In genomic region chr3:35225774-35226365, GRCm38 (mm10) we compare ENCODE assay signal across 9 mouse cellular contexts.
DNase-seq lines count a peak whose midpoint lies in the region; ATAC-seq and TF ChIP-seq lines count a peak whose summit lies in the region.
"Had no signal": no experiment of that assay in that cellular context is flagged by ENCODE, and none has a peak within 500 bp of the region (broad histone marks: within the 10 kb centered on the region; RNA-seq: fewer than 3 reads in every experiment).

No protein-coding gene starts in this region.

- TF ChIP-seq EP300 in heart, adult 2 months (IDR thresholded peaks at IDR 0.05; ENCODE audit: insufficient read depth, low read depth, low read length) = no peak

- TF ChIP-seq POLR2A in heart, adult 2 months (IDR thresholded peaks at IDR 0.05; ENCODE audit: insufficient read depth, low read depth, low read length) = no peak
- no peak for TF ChIP-seq POLR2A in limb, embryonic 14.5 days (IDR thresholded peaks at IDR 0.05; ENCODE audit: borderline replicate concordance, extremely low read depth, insufficient read depth, insufficient read length)

- no peaks in the 10 kb centered on the region for H3K9me3 ChIP-seq in heart, embryonic 14.5 days (ENCODE audit: control insufficient read depth, low read length)
- no peaks in the 10 kb centered on the region for H3K9me3 ChIP-seq in midbrain, embryonic 14.5 days (ENCODE audit: control insufficient read depth, low read length)
- 0 out of 2 replicates have a peak, but pooled peaks cover 3% of the 10 kb centered on the region for H3K9me3 ChIP-seq in midbrain, embryonic 10.5 days (replicated peaks)
- no peaks in the 10 kb centered on the region for H3K9me3 ChIP-seq in limb, embryonic 14.5 days (ENCODE audit: control insufficient read depth, low read length)

- H3K36me3 ChIP-seq in heart, embryonic 14.5 days (ENCODE audit: control insufficient read depth, insufficient read depth, low read length) = no peaks in the 10 kb centered on the region
- H3K36me3 ChIP-seq in heart, adult 2 months (ENCODE audit: control insufficient read depth, insufficient read depth, low read length) = no peaks in the 10 kb centered on the region
- H3K36me3 ChIP-seq in midbrain, embryonic 14.5 days (ENCODE audit: control insufficient read depth, insufficient read depth, low read length) = no peaks in the 10 kb centered on the region
- H3K36me3 ChIP-seq in midbrain, embryonic 10.5 days = no peaks in the 10 kb centered on the region
- H3K36me3 ChIP-seq in limb, embryonic 14.5 days (ENCODE audit: control insufficient read depth, insufficient read depth, low read length) = no peaks in the 10 kb centered on the region

- ATAC-seq in heart, embryonic 14.5 days (ENCODE audit: insufficient number of reproducible peaks, insufficient read depth, low FRiP score, low read depth) = no peak
- no peak for ATAC-seq in midbrain, embryonic 14.5 days (ENCODE audit: low FRiP score, low TSS enrichment)
- ATAC-seq in limb, embryonic 14.5 days (ENCODE audit: low FRiP score, low read depth) = 0 out of 2 replicates have a peak, but pooled peaks have one; percentile 18

- no peak overlapping the region for H3K4me3 ChIP-seq in heart, embryonic 14.5 days (ENCODE audit: control insufficient read depth in 1 of 2, insufficient read depth in 1 of 2, low read depth in 1 of 2, low read length in 2 of 2)
- no peak overlapping the region for H3K4me3 ChIP-seq in heart, adult 2 months
- no peak overlapping the region for H3K4me3 ChIP-seq in midbrain, embryonic 14.5 days (replicated peaks; ENCODE audit: low read depth, low read length)
- H3K4me3 ChIP-seq in midbrain, embryonic 10.5 days = no peak overlapping the region
- no peak overlapping the region for H3K4me3 ChIP-seq in limb, embryonic 14.5 days (replicated peaks; ENCODE audit: low read length)

- H3K9ac ChIP-seq in heart, embryonic 14.5 days (ENCODE audit: low read length) = no peak overlapping the region
- H3K9ac ChIP-seq in heart, adult 2 months (ENCODE audit: low read depth, low read length) = no peak overlapping the region
- no peak overlapping the region for H3K9ac ChIP-seq in midbrain, embryonic 14.5 days (replicated peaks; ENCODE audit: low read length)
- H3K9ac ChIP-seq in limb, embryonic 14.5 days (ENCODE audit: low read depth, low read length, severe bottlenecking) = no peak overlapping the region

- H3K79me2 ChIP-seq in heart, adult 2 months (replicated peaks; ENCODE audit: control insufficient read depth, insufficient read depth, low read length) = no peaks in the 10 kb centered on the region

- DNase-seq in heart, adult 2 months = no peak
- no peak for DNase-seq in midbrain, embryonic 14.5 days
- DNase-seq in midbrain, embryonic 10.5 days (ENCODE audit: low spot score) = no peak
- DNase-seq in limb, embryonic 14.5 days (ENCODE audit: low spot score) = no peak
- no peak for DNase-seq in thymus, postnatal 36 days
- DNase-seq in urinary bladder, postnatal 25 days (ENCODE audit: low spot score) = no peak
- no peak for DNase-seq in right cerebral cortex, adult 2 months (ENCODE audit: low spot score in 2 of 2)
- DNase-seq: lung, adult 2 months had no signal

- H3K27ac ChIP-seq in heart, embryonic 14.5 days (replicated peaks in 1 of 2; ENCODE audit: control insufficient read depth in 1 of 2, insufficient read depth in 1 of 2, low read depth in 2 of 2, low read length in 2 of 2) = no peak overlapping the region
- H3K27ac ChIP-seq in heart, adult 2 months = no peak overlapping the region
- no peak overlapping the region for H3K27ac ChIP-seq in midbrain, embryonic 14.5 days (replicated peaks; ENCODE audit: low read depth, low read length)
- no peak overlapping the region for H3K27ac ChIP-seq in midbrain, embryonic 10.5 days (replicated peaks)
- no peak overlapping the region for H3K27ac ChIP-seq in limb, embryonic 14.5 days (replicated peaks; ENCODE audit: low read depth, low read length)

- 70% methylated on average over 3 of the region's 3 CpGs for WGBS in heart, embryonic 14.5 days
- 56% methylated on average over 3 of the region's 3 CpGs for WGBS in heart, adult 2 months
- 64% methylated on average over 3 of the region's 3 CpGs for WGBS in midbrain, embryonic 14.5 days
- WGBS in midbrain, embryonic 10.5 days = 83% methylated on average over 3 of the region's 3 CpGs
- WGBS in limb, embryonic 14.5 days = 33% methylated on average over 3 of the region's 3 CpGs

- intact Hi-C loops in heart, adult 2 months (cut with DNase I) = no loop called here

- no peak for TF ChIP-seq CTCF in heart, adult 2 months (IDR thresholded peaks at IDR 0.05)

- H3K27me3 ChIP-seq in heart, embryonic 14.5 days (ENCODE audit: control insufficient read depth, insufficient read depth, low read length) = no peaks in the 10 kb centered on the region
- H3K27me3 ChIP-seq in heart, adult 2 months (ENCODE audit: control insufficient read depth, insufficient read depth, low read length) = no peaks in the 10 kb centered on the region
- H3K27me3 ChIP-seq in midbrain, embryonic 14.5 days (ENCODE audit: control insufficient read depth, insufficient read depth, low read length) = no peaks in the 10 kb centered on the region
- H3K27me3 ChIP-seq in midbrain, embryonic 10.5 days (ENCODE audit: low read depth, poor library complexity, severe bottlenecking) = peaks cover 9% of the 10 kb centered on the region
- peaks cover 3% of the 10 kb centered on the region; the same call in 1 of the 2 replicates for H3K27me3 ChIP-seq in limb, embryonic 14.5 days (ENCODE audit: control insufficient read depth, insufficient read depth, low read length)

- peaks cover 0 to 2% of the 10 kb centered on the region in 2 experiments; a peak in 1 of 4 replicates for H3K4me1 ChIP-seq in heart, embryonic 14.5 days (ENCODE audit: control insufficient read depth in 2 of 2, insufficient read depth in 2 of 2, low read length in 2 of 2)
- no peaks in the 10 kb centered on the region for H3K4me1 ChIP-seq in heart, adult 2 months (ENCODE audit: control insufficient read depth, insufficient read depth, low read length)
- peaks cover 7% of the 10 kb centered on the region; the same call in 1 of the 2 replicates for H3K4me1 ChIP-seq in midbrain, embryonic 14.5 days (ENCODE audit: control insufficient read depth, insufficient read depth, low read length)
- H3K4me1 ChIP-seq in midbrain, embryonic 10.5 days = peaks cover 24% of the 10 kb centered on the region
- no peaks in the 10 kb centered on the region for H3K4me1 ChIP-seq in limb, embryonic 14.5 days (ENCODE audit: control insufficient read depth, insufficient read depth, low read length)

- peak overlapping the region; percentile 43; the same call in 1 of the 2 replicates for H3K4me2 ChIP-seq in heart, embryonic 14.5 days (ENCODE audit: low read length)
- H3K4me2 ChIP-seq in midbrain, embryonic 14.5 days (ENCODE audit: low read length) = peak overlapping the region; percentile 11; the same call in 1 of the 2 replicates
- 0 out of 2 replicates have a peak overlapping the region, but pooled peaks have one; percentile 30 for H3K4me2 ChIP-seq in limb, embryonic 14.5 days (replicated peaks; ENCODE audit: low read depth, low read length, severe bottlenecking)
